Mouse (Mus musculus): ENCODE results near the gene Lrwd1. TPM values are rescaled to one million over a fixed set of nuclear protein-coding genes. Genes with fewer than 3 reads are reported as not detected.
A peak's percentile ranks its signal among the peaks of the same experiment; 100 is the strongest.

Lrwd1 gene
- total RNA-seq (2012; rRNA removed), result 74.7 and 89.7 TPM in 2 replicates

DNA sequence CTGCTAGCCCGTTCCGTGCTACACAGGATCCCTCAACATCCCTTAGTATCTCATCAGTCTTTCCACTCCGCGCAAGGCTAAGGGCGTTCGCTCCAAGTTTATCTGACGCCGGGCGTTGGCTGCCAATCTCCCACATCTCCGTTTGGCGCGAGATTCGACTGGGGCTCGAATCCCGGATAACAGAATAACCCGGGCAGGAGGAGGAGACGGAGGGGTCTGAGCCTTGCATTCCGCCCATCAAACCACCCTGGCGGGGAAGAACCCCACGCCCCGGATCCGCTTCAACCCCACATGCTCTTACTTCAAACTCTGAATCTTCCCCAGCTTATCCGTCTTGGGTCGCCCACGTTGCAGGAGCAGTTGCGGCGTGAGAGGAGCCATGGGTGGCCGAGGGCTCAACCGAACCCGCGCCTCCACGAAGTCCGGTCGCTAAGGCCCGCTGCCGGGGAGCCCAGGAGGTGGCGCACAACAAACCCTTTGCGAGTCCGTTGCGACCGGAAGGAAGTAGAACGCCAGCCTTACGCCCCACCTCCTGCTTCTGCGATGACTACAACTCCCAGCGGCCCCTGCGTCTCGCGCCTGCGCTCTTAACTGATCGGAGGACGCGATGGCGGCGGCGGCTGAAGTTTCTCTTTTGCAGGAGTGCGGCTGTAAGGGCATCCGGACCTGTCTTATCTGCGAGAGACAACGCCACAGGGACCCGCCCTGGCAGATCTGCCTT lies at the start of gene Lrwd1, which contains the start of gene Alkbh4:
TSS of gene Lrwd1 (minus strand) at position 504 of the 721 bp plus-strand sequence.
TSS of gene Alkbh4 (plus strand) at position 576 of the 721 bp plus-strand sequence.
- H3K9ac ChIP-seq (ENCODE audit: insufficient read depth, low read depth, low read length, poor library complexity, severe bottlenecking), result peak within 1 kb of the TSS; percentile 93
- in situ Hi-C loops (cut with MboI; ENCODE audit: low sequenced_read_pairs in 2 of 2, unreplicated experiment in 2 of 2), result no loop called here
- TF ChIP-seq ZNF384 (IDR thresholded peaks at IDR 0.05; ENCODE audit: low read depth, low read length), result no peak
- TF ChIP-seq HCFC1 (IDR thresholded peaks at IDR 0.05; ENCODE audit: borderline replicate concordance, insufficient read depth, low read length), result peak; percentile 94
- DNase-seq (ENCODE audit: low read depth, low spot score), result peak; percentile 95
- H3K4me1 ChIP-seq (ENCODE audit: control insufficient read depth in 2 of 2, insufficient read depth in 2 of 2, low read length in 2 of 2, poor library complexity in 1 of 2), result peaks cover 0 to 19% of the 10 kb centered on the region in 2 experiments; a peak in 1 of 4 replicates
- peak within 1 kb of the TSS; percentile 85 to 94 for H3K4me3 ChIP-seq (ENCODE audit: insufficient read depth in 1 of 2, low read depth in 1 of 2, low read length in 2 of 2, poor library complexity in 1 of 2, severe bottlenecking in 1 of 2)
- no peaks in the 10 kb centered on the region for H3K9me3 ChIP-seq (ENCODE audit: control insufficient read depth, insufficient read depth, low read depth, low read length)
- peak within 1 kb of the TSS; percentile 64; the same call in 1 of the 2 replicates for H3K27ac ChIP-seq (ENCODE audit: insufficient read depth, low read depth, low read length, poor library complexity, severe bottlenecking)
- peaks cover 32% of the 10 kb centered on the region for H3K36me3 ChIP-seq (ENCODE audit: control insufficient read depth, insufficient read depth, low read length, poor library complexity, severe bottlenecking)

GRCm38 (mm10) chr5:136183766-136184165 lies 47.9 kb upstream of the Lrwd1 start:
- Histone ChIP-seq H3K9ac (ENCODE audit: insufficient read depth, low read depth, low read length, poor library complexity, severe bottlenecking) (no peak overlapping the region), H3K36me3 (ENCODE audit: control insufficient read depth, insufficient read depth, low read length, poor library complexity, severe bottlenecking) (peaks cover 37% of the 10 kb centered on the region), H3K4me1 (ENCODE audit: control insufficient read depth in 2 of 2, insufficient read depth in 2 of 2, low read length in 2 of 2, poor library complexity in 1 of 2) (peaks cover 6 to 14% of the 10 kb centered on the region in 2 experiments; a peak in 1 of 4 replicates), H3K27ac (ENCODE audit: insufficient read depth, low read depth, low read length, poor library complexity, severe bottlenecking) (no peak overlapping the region), H3K4me3 (ENCODE audit: insufficient read depth in 1 of 2, low read depth in 1 of 2, low read length in 2 of 2, poor library complexity in 1 of 2, severe bottlenecking in 1 of 2) (no peak overlapping the region), H3K9me3 (ENCODE audit: control insufficient read depth, insufficient read depth, low read depth, low read length) (no peaks in the 10 kb centered on the region)
- TF ChIP-seq ZNF384 (IDR thresholded peaks at IDR 0.05; ENCODE audit: low read depth, low read length) (no peak), CHD2 (IDR thresholded peaks at IDR 0.05; ENCODE audit: low read depth, low read length) (no peak), ZC3H11A (IDR thresholded peaks at IDR 0.05; ENCODE audit: borderline replicate concordance, low read depth, low read length) (no peak), HCFC1 (IDR thresholded peaks at IDR 0.05; ENCODE audit: borderline replicate concordance, insufficient read depth, low read length) (no peak), MAFK (IDR thresholded peaks at IDR 0.05; ENCODE audit: insufficient read depth, low read depth, low read length) (no peak)
- in situ Hi-C loops (cut with MboI; ENCODE audit: low sequenced_read_pairs in 2 of 2, unreplicated experiment in 2 of 2), result no loop called here
- no peak for DNase-seq (ENCODE audit: low read depth, low spot score)

- Histone ChIP-seq H3K9ac (ENCODE audit: insufficient read depth, low read depth, low read length, poor library complexity, severe bottlenecking) (no peak overlapping the region), H3K4me3 (ENCODE audit: insufficient read depth in 1 of 2, low read depth in 1 of 2, low read length in 2 of 2, poor library complexity in 1 of 2, severe bottlenecking in 1 of 2) (no peak overlapping the region), H3K36me3 (ENCODE audit: control insufficient read depth, insufficient read depth, low read length, poor library complexity, severe bottlenecking) (peaks cover 36% of the 10 kb centered on the region), H3K27ac (ENCODE audit: insufficient read depth, low read depth, low read length, poor library complexity, severe bottlenecking) (no peak overlapping the region), H3K4me1 (ENCODE audit: control insufficient read depth in 2 of 2, insufficient read depth in 2 of 2, low read length in 2 of 2, poor library complexity in 1 of 2) (peaks cover 6 to 14% of the 10 kb centered on the region in 2 experiments; a peak in 1 of 4 replicates), H3K9me3 (ENCODE audit: control insufficient read depth, insufficient read depth, low read depth, low read length) (no peaks in the 10 kb centered on the region)
- no peak for DNase-seq (ENCODE audit: low read depth, low spot score)
- in situ Hi-C loops (cut with MboI; ENCODE audit: low sequenced_read_pairs in 2 of 2, unreplicated experiment in 2 of 2), result no loop called here
- TF ChIP-seq ZNF384 (IDR thresholded peaks at IDR 0.05; ENCODE audit: low read depth, low read length), result no peak
- TF ChIP-seq CHD2 (IDR thresholded peaks at IDR 0.05; ENCODE audit: low read depth, low read length), result no peak
Observed at GRCm38 (mm10) chr5:136182830-136183229, 47.0 kb upstream of the Lrwd1 start.

DNA sequence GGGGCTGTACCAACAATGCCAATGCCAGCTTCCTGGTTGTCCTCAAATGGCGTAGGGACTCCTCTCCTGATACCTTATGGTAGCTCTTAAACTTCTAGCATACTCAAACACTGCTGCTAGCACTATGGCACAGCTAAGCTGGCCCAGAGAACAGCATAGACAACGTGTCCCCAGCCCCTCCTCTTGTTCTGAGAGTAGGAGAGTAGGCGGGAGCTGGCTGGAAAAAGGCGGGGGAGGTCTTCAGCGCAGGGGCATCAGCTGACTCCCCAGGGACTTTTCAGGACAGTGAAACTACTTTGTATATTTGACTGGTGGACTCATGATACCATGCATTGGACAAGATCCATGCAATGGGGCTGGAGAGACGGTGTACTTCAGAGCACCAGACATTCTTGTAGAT lies 46.2 kb upstream of the Lrwd1 start:
- peaks cover 33% of the 10 kb centered on the region for H3K36me3 ChIP-seq (ENCODE audit: control insufficient read depth, insufficient read depth, low read length, poor library complexity, severe bottlenecking)
- H3K9ac ChIP-seq (ENCODE audit: insufficient read depth, low read depth, low read length, poor library complexity, severe bottlenecking), result no peak overlapping the region
- no peak for TF ChIP-seq CHD2 (IDR thresholded peaks at IDR 0.05; ENCODE audit: low read depth, low read length)
- no peak for TF ChIP-seq ZNF384 (IDR thresholded peaks at IDR 0.05; ENCODE audit: low read depth, low read length)
- no peak for TF ChIP-seq MAFK (IDR thresholded peaks at IDR 0.05; ENCODE audit: insufficient read depth, low read depth, low read length)
- no peak for TF ChIP-seq ZC3H11A (IDR thresholded peaks at IDR 0.05; ENCODE audit: borderline replicate concordance, low read depth, low read length)
- TF ChIP-seq HCFC1 (IDR thresholded peaks at IDR 0.05; ENCODE audit: borderline replicate concordance, insufficient read depth, low read length), result no peak
- no peaks in the 10 kb centered on the region for H3K9me3 ChIP-seq (ENCODE audit: control insufficient read depth, insufficient read depth, low read depth, low read length)
- H3K27ac ChIP-seq (ENCODE audit: insufficient read depth, low read depth, low read length, poor library complexity, severe bottlenecking), result no peak overlapping the region
- DNase-seq (ENCODE audit: low read depth, low spot score), result no peak
- in situ Hi-C loops (cut with MboI; ENCODE audit: low sequenced_read_pairs in 2 of 2, unreplicated experiment in 2 of 2), result no loop called here
- no peak overlapping the region for H3K4me3 ChIP-seq (ENCODE audit: insufficient read depth in 1 of 2, low read depth in 1 of 2, low read length in 2 of 2, poor library complexity in 1 of 2, severe bottlenecking in 1 of 2)
- H3K4me1 ChIP-seq (ENCODE audit: control insufficient read depth in 2 of 2, insufficient read depth in 2 of 2, low read length in 2 of 2, poor library complexity in 1 of 2), result peaks cover 6 to 14% of the 10 kb centered on the region in 2 experiments; a peak in 1 of 4 replicates
